Mouse (Mus musculus) ovary, postnatal 14 days (tissue): ENCODE results near the gene E130114P18Rik.
A peak's percentile ranks its signal among the peaks of the same experiment; 100 is the strongest.

Source experiments
- DNase-seq: peaks from one replicate; pipeline ENCODE4 v3.0.0; 2022; ENCODE audit warnings: low spot score

The E130114P18Rik gene

GRCm38 (mm10) chr4:97647700-97648435 lies 130.0 kb downstream of the E130114P18Rik start:
- DNase-seq = peak; percentile 10

- no peak for DNase-seq
Observed at GRCm38 (mm10) chr4:97647236-97647635, 130.6 kb downstream of the E130114P18Rik start.

- DNase-seq = no peak
Observed at GRCm38 (mm10) chr4:97640385-97640784, 137.5 kb downstream of the E130114P18Rik start.

- no peak for DNase-seq
Observed at GRCm38 (mm10) chr4:97636569-97636968, 141.3 kb downstream of the E130114P18Rik start.

GRCm38 (mm10) chr4:97635757-97636292 lies 142.1 kb downstream of the E130114P18Rik start:
- DNase-seq = no peak

- no peak for DNase-seq
Observed at GRCm38 (mm10) chr4:97635296-97635755, 142.6 kb downstream of the E130114P18Rik start.

GRCm38 (mm10) chr4:97628881-97629605 lies 148.8 kb downstream of the E130114P18Rik start:
- DNase-seq = no peak

- DNase-seq = no peak
Observed at GRCm38 (mm10) chr4:97626002-97626720, 151.7 kb downstream of the E130114P18Rik start.

- DNase-seq = no peak
Observed at GRCm38 (mm10) chr4:97623165-97623564, 154.7 kb downstream of the E130114P18Rik start.

GRCm38 (mm10) chr4:97621731-97622130 lies 156.1 kb downstream of the E130114P18Rik start:
- DNase-seq = no peak

GRCm38 (mm10) chr4:97620409-97620808 lies 157.5 kb downstream of the E130114P18Rik start:
- DNase-seq = no peak

GRCm38 (mm10) chr4:97618668-97619373 lies 159.1 kb downstream of the E130114P18Rik start:
- DNase-seq = no peak

GRCm38 (mm10) chr4:97615031-97615430 lies 162.8 kb downstream of the E130114P18Rik start:
- DNase-seq = no peak

GRCm38 (mm10) chr4:97611251-97611847 lies 166.5 kb downstream of the E130114P18Rik start:
- peak; percentile 31 for DNase-seq

- no peak for DNase-seq
Observed at GRCm38 (mm10) chr4:97609831-97610727, 167.8 kb downstream of the E130114P18Rik start.

GRCm38 (mm10) chr4:97609329-97609728 lies 168.5 kb downstream of the E130114P18Rik start:
- no peak for DNase-seq

GRCm38 (mm10) chr4:97608728-97609127 lies 169.2 kb downstream of the E130114P18Rik start:
- DNase-seq = no peak

- no peak for DNase-seq
Observed at GRCm38 (mm10) chr4:97608134-97608533, 169.7 kb downstream of the E130114P18Rik start.

- no peak for DNase-seq
Observed at GRCm38 (mm10) chr4:97607169-97607568, 170.7 kb downstream of the E130114P18Rik start.

- no peak for DNase-seq
Observed at GRCm38 (mm10) chr4:97606524-97606923, 171.4 kb downstream of the E130114P18Rik start.
